Mouse (Mus musculus) lung, postnatal 0 days (tissue): ENCODE data around the gene Vmn2r89.

Experiments
- CTCF ChIP-seq: IDR thresholded peaks from 2 replicates; pipeline ENCODE4 v1.5.1; 2016; ENCODE audit warnings: antibody characterized with exemption, mild to moderate bottlenecking
- EP300 ChIP-seq: IDR thresholded peaks from 2 replicates; pipeline ENCODE4 v1.6.1; 2016; ENCODE audit warnings: antibody characterized with exemption, mild to moderate bottlenecking, control low read depth

DNA sequence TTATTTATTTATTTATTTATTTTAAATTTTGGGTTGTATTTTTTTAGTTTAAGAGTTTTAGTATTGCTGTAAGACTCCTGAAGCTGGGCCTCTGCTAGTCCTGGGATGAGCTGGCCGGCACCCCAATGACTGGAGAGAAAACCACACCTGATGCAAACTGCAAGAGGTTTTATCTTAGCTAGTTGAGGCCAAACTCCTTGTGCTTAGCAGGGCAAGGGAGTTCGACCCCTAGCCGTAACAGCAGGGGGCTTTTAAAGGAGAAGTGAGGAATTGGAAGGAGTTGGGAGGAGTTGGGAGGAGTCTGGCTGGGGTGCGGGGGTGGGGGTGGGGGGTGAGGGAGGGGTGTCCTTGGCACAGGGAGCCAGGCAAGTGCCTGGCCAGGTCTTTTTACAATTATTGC, 12.7 kb upstream of the Vmn2r89 start:
- TF ChIP-seq CTCF = no peak
- TF ChIP-seq EP300 = no peak
